Mouse (Mus musculus) B cell, adult 2 months (primary cell): ENCODE measurements at regions not wholly inside any gene's neighbourhood (a gene's known extent, or its start where the extent isn't known, plus 50 kb on each side); places are given as distances from the start of the nearest gene placed in this dataset.
A peak's percentile ranks its signal among the peaks of the same experiment; 100 is the strongest.

Experiments used
- DNase-seq, 2 experiments: peaks; one replicate each; pipeline ENCODE4 v3.0.0; 2022

DNA sequence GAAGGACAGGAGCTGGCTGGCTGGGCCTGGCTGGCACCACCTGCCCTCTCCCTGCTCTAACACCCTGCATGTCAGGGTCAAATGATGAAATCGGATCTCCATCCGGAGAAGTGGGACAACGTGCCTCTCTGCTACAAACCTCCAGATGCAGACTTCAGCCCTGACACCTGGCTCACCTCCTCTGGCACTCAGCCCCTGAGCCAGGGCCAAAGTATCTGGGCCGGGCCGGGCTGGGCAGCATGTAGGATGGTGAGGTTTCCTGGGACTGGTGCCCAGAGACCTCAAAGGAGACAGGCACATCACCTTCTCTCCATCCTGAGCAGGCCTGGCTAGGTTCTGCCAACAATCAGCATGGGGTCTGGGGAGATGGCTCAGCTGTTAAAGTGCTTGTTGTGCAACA lies 113.5 kb downstream of the Tfcp2l1 start:
- no peak for DNase-seq

DNA sequence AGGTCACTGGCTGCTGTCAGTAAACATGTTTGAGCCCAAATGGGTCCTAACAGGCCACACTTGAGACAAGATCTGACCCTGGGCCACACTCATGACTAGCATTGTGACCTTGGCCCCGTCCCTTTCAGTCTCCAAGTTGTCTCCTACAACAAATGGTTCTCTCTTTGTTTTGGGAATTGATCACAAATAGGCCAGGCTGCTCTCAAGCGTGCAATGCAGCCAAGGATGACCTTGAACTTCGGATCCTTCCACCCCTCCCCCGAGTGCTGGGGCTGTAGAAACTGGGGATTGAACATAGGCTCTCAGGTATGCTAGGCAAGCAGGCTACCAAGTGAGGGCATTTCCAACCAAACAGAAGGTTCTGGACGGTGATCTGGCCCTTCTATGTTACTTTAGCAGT lies 120.5 kb downstream of the Tfcp2l1 start:
- DNase-seq = no peak

DNA sequence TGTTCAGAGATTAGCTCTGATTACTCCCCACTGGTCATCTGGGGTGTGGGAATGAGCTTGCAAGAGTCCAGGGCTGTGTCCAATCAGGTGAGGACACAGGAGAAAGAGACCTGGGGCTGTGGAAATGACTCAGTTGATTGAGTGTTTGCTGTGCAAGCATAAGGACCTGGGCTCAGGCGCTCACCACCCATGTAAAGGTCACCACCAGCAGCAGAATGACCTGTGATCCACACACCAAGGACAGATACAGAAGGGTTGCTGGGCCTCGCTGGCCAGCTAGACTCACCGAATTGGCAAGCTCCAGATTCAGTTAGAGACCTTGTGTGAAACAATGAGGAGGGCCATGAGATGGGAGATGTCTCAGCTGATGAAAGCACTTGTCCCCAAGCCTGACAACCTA lies 125.1 kb downstream of the Tfcp2l1 start:
- DNase-seq = no peak

DNA sequence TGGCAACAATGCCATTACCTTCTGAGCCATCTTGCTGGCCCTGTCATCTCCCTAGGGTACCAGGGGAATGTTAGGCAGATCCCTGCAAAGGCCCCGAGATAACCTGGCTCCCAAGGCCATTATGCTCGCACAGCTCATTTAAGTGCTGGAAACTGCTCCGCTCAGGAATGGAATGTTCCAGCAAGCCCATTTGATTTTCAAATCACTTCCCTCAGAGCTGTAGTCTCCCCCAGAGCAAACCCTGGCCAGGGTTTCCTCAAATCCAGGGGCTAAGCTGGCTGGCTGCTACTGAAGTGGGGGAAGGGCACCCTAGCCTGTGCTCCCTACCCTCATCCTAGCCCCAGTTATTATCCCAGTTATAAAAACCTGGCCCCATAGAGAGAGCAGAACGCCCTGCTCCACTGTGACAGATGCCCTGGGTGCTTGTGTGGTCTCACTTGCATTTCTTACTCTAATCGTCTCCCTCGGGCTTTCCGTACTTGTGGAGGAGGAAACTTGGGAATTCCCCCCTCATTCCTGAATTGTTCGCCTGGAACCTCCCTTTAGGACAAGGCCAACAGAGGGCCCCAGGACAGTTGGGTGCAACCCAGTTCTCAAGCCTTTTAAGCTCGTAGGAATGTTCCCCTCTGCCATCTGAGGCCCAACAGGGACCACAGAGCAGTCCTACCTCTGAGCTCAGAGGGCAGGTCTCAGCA lies 128.6 kb downstream of the Tfcp2l1 start:
- DNase-seq = no peak

DNA sequence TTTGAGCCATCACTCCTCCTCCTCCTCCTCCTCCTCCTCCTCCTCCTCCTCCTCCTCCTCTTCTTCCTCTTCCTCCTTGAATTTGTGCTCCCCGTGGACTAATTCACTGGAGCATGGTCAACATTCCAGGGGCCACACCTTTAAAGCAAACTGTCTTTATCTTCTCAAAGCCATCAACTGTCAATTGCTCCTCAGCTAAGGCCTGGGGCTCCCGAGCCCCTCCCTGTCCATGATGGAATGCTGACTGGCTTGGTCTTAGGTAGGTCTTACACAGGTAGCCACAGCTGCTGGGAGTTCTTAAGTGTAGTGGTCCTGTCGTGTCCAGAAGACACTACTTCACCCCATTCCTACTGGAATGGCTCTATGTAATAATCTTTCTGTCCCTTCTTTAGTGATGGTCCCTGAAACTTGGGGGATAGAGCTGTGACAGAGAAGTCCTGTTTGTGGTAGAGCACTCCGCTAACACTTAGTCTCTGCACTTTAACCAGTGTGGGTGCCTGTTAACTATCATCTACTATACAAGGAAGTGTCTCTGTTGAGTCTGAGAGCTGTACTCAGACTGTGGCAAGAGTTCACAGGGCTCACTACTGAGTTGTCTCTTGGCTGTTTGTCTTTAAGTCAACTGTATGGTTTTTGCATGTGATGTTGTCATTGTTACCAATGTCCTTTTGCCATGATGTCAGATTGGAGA lies 129.7 kb downstream of the Tfcp2l1 start:
- no peak for DNase-seq

DNA sequence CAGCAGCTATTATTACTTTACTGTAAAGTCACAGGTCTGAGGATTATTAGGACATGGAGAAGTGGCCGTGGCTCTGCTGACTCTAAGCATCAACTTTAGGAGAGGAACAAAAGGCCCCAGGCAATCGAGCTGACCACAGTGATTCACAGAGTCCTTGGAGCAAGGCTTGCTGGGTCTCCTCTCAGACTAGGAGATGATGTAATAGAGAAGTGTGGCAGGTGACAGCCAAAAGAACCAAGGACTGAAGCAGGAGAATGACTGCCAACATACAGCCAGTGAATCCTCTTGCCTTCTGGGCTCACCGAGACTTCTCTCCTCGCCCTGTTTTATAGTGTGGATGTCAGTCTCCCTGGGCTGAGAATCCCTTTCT lies 130.3 kb downstream of the Tfcp2l1 start:
- no peak for DNase-seq

DNA sequence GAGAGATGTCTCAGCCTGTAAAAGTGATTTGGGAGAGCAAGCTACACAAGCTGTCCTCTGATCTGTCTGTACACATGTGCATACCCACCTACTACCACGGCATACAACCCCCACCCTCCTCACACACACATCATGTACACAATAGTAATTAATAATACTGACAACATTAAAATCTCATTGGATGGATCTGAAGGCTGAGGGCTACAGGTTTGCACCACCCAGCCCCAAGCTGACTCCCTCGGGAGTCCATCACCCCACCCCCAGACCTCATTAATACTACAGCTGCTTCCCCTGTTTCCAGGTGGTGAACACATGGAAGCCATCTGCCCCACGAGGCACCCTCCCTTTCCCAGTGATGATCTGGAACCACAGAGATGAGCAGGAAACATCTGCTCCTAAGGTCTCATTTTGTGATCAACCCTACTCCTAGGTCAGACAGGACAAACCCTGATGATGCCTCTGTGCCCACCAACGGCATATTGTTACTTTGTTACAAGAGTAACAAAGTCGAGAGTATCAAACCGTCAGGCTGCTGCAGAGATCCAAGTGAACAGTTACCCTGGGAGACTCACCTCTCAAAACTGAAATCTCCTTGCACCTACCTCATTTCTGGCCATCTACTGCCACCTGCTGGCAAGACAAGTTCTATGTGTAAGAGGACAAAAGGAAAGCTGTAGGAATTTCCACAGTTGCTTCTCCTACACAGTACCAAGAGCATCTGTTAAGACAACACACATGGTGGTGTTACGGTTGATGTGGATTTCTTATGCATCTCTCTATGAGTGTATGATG lies 131.6 kb downstream of the Tfcp2l1 start:
- peak; percentile 47 to 54 for DNase-seq

- DNase-seq = no peak
Measured at GRCm38 (mm10) chr1:118765525-118765924, 137.8 kb downstream of the Tfcp2l1 start.

GRCm38 (mm10) chr1:118768831-118769230 lies 141.1 kb downstream of the Tfcp2l1 start:
- no peak for DNase-seq

GRCm38 (mm10) chr1:118772261-118772660 lies 144.5 kb downstream of the Tfcp2l1 start:
- DNase-seq = peak; percentile 42 to 43

DNA sequence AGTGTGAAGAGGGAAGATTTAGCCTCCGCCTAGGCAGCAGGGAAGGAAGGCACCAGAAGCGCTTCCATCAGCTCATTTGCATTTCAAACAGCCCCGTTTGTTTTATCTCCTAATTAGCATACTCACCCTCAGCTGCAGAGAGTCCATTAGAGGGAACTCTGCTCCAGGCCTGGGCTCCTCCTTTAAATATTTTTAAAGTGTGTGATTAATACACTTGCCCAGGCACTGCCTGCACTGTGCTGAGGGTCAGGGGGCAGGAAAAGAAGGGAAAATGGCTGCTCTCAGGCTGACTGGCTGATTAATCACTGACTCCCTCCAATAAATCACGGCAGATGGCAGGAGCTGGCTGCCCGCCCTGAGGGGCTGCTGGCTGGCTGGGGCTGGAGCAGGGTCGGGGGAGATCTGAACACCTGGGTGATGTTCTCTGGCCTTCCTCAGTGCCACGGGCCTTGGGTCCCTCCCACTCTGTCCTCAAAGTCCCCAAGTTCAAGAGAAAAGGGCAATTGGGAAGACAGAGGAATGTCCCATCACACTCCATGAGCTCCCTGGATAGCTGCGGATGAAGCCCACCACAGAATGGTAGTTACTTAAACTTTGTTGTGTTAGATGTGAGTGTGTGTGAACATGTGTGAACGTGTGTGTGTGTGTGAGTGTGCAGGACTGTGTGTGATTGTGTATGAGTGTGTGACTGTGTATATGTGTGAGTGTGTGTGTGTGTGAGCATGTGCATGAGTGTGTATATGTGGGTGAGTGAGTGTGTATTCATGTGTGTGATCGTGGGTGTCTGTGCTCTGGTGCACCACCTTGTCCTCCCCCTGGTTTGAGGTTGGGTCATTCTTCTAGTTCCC lies 149.1 kb downstream of the Tfcp2l1 start:
- DNase-seq = no peak
